Mouse (Mus musculus) ES-Bruce4 (cell line): ENCODE measurements around the gene Ctsd. TPM values are rescaled to one million over a fixed set of nuclear protein-coding genes. Genes with fewer than 3 reads are reported as not detected.
A peak's percentile ranks its signal among the peaks of the same experiment; 100 is the strongest.

Source experiments
- H3K27ac ChIP-seq: 2 replicates; pipeline ENCODE4 v1.5.1; 2012; ENCODE audit warnings: low read length, inconsistent platforms; ENCODE audit not compliant: insufficient read depth
- H3K27me3 ChIP-seq: 2 replicates; pipeline ENCODE4 v1.6.1; 2012; ENCODE audit warnings: mild to moderate bottlenecking, low read length, inconsistent platforms; ENCODE audit not compliant: control insufficient read depth, poor library complexity, insufficient read depth, severe bottlenecking
- H3K36me3 ChIP-seq: 2 replicates; pipeline ENCODE4 v1.6.1; 2012; ENCODE audit warnings: inconsistent platforms, mild to moderate bottlenecking, low read length, moderate library complexity; ENCODE audit not compliant: control insufficient read depth, poor library complexity, insufficient read depth, severe bottlenecking
- H3K4me1 ChIP-seq: one replicate; pipeline ENCODE4 v1.8.1; 2011; ENCODE audit warnings: low read length; ENCODE audit not compliant: control insufficient read depth, insufficient read depth
- H3K4me3 ChIP-seq: 2 replicates; pipeline ENCODE4 v1.5.1; 2011; ENCODE audit warnings: low read depth, mild to moderate bottlenecking, low read length
- H3K9ac ChIP-seq: 2 replicates; pipeline ENCODE4 v1.6.1; 2012; ENCODE audit warnings: low read depth, mild to moderate bottlenecking, inconsistent platforms; ENCODE audit not compliant: poor library complexity, severe bottlenecking
- H3K9me3 ChIP-seq: replicated peaks from 2 replicates; pipeline ENCODE4 v1.6.1; 2012; ENCODE audit warnings: mild to moderate bottlenecking, low read length, inconsistent platforms; ENCODE audit not compliant: control insufficient read depth, poor library complexity, insufficient read depth, severe bottlenecking
- CTCF ChIP-seq: IDR thresholded peaks from one replicate; pipeline ENCODE4 v1.8.1; 2011; ENCODE audit warnings: low read depth, low read length
- EP300 ChIP-seq: IDR thresholded peaks from 2 replicates; pipeline ENCODE4 v1.6.1; 2011; ENCODE audit warnings: low read depth, low read length; ENCODE audit not compliant: insufficient read depth
- POLR2A ChIP-seq: IDR thresholded peaks from one replicate; pipeline ENCODE4 v1.8.1; 2011; ENCODE audit warnings: low read length; ENCODE audit not compliant: insufficient read depth
- polyA plus RNA-seq: library from polyadenylated mRNA; stranded (reverse); fragments of >200 nt; gene quantifications from 2 replicates; pipeline ENCODE4 v1.2.4, GENCODE M21; 2011; ENCODE audit warnings: low read depth; ENCODE audit not compliant: missing spikeins, insufficient read depth, insufficient read length

Ctsd gene
- polyA plus RNA-seq, 1 experiment, result 248 TPM

- Histone ChIP-seq H3K27ac (no peak overlapping the region), H3K9ac (no peak overlapping the region), H3K4me3 (no peak overlapping the region), H3K9me3 (no peaks in the 10 kb centered on the region), H3K27me3 (no peaks in the 10 kb centered on the region), H3K4me1 (peaks cover 8% of the 10 kb centered on the region), H3K36me3 (peaks cover 7% of the 10 kb centered on the region)
- TF ChIP-seq CTCF (no peak), EP300 (no peak), POLR2A (no peak)
Measured at GRCm38 (mm10) chr7:142389961-142390650, 2.3 kb upstream of the Ctsd start.

GRCm38 (mm10) chr7:142388740-142389139 lies 902 bp upstream of the Ctsd start:
- Histone ChIP-seq H3K27ac (no peak overlapping the region), H3K9ac (no peak overlapping the region), H3K27me3 (no peaks in the 10 kb centered on the region), H3K36me3 (peaks cover 20% of the 10 kb centered on the region), H3K9me3 (no peaks in the 10 kb centered on the region), H3K4me1 (peaks cover 8% of the 10 kb centered on the region), H3K4me3 (no peak overlapping the region)
- TF ChIP-seq EP300 (no peak), CTCF (no peak), POLR2A (no peak)

GRCm38 (mm10) chr7:142388198-142388597 lies 360 bp upstream of the Ctsd start:
- Histone ChIP-seq H3K4me1 (peaks cover 6% of the 10 kb centered on the region), H3K4me3 (peak overlapping the region; percentile 19; the same call in 1 of the 2 replicates), H3K36me3 (peaks cover 25% of the 10 kb centered on the region), H3K27ac (no peak overlapping the region), H3K9me3 (no peaks in the 10 kb centered on the region), H3K27me3 (no peaks in the 10 kb centered on the region), H3K9ac (no peak overlapping the region)
- no peak for TF ChIP-seq CTCF
- TF ChIP-seq POLR2A, result no peak

GRCm38 (mm10) chr7:142386621-142387201 lies 1.1 kb downstream of the Ctsd start:
- Histone ChIP-seq H3K9me3 (no peaks in the 10 kb centered on the region), H3K9ac (peak overlapping the region; percentile 79), H3K36me3 (peaks cover 34% of the 10 kb centered on the region), H3K27me3 (no peaks in the 10 kb centered on the region), H3K4me3 (peak overlapping the region; percentile 86), H3K4me1 (no peaks in the 10 kb centered on the region), H3K27ac (no peak overlapping the region)
- TF ChIP-seq CTCF (no peak), POLR2A (no peak), EP300 (no peak)

- no peaks in the 10 kb centered on the region for H3K9me3 ChIP-seq
- H3K36me3 ChIP-seq, result peaks cover 37% of the 10 kb centered on the region
- peak overlapping the region; percentile 86 for H3K4me3 ChIP-seq
- H3K4me1 ChIP-seq, result no peaks in the 10 kb centered on the region
- TF ChIP-seq POLR2A (no peak), EP300 (no peak), CTCF (no peak)
- peak overlapping the region; percentile 79 for H3K9ac ChIP-seq
- H3K27ac ChIP-seq, result no peak overlapping the region
- H3K27me3 ChIP-seq, result no peaks in the 10 kb centered on the region
Measured at GRCm38 (mm10) chr7:142385742-142386403, 2.0 kb downstream of the Ctsd start.

- TF ChIP-seq CTCF (no peak), POLR2A (no peak), EP300 (no peak)
- Histone ChIP-seq H3K27ac (no peak overlapping the region), H3K4me1 (no peaks in the 10 kb centered on the region), H3K9ac (no peak overlapping the region), H3K27me3 (no peaks in the 10 kb centered on the region), H3K4me3 (no peak overlapping the region), H3K9me3 (no peaks in the 10 kb centered on the region), H3K36me3 (peaks cover 46% of the 10 kb centered on the region)
Measured at GRCm38 (mm10) chr7:142384306-142384705, 3.5 kb downstream of the Ctsd start.
